Mouse (Mus musculus) heart, embryonic 12.5 days (tissue): ENCODE measurements around the gene Timm8a1. TPM values are rescaled to one million over a fixed set of nuclear protein-coding genes. Genes with fewer than 3 reads are reported as not detected.

ENCODE experiments used
- ATAC-seq: fragments of 200-750 bp; cut with Nextera tagmentation; 2 replicates; pipeline ENCODE4 v1.8.0; 2017; ENCODE audit warnings: moderate TSS enrichment, moderate library complexity; ENCODE audit not compliant: insufficient number of reproducible peaks, low FRiP score
- H3K27ac ChIP-seq: fragments of 300-500 bp; sonication (generic); 2 replicates; pipeline ENCODE4 v1.5.1; 2016; ENCODE audit warnings: mild to moderate bottlenecking, moderate library complexity; ENCODE audit not compliant: poor library complexity, severe bottlenecking
- H3K27me3 ChIP-seq: fragments of 300-500 bp; sonication (generic); replicated peaks from 2 replicates; pipeline ENCODE4 v1.6.1; 2016; ENCODE audit warnings: mild to moderate bottlenecking, moderate library complexity
- H3K36me3 ChIP-seq: fragments of 300-500 bp; sonication (generic); 2 replicates; pipeline ENCODE4 v1.6.1; 2016; ENCODE audit warnings: mild to moderate bottlenecking, moderate library complexity
- H3K4me1 ChIP-seq: fragments of 300-500 bp; sonication (generic); replicated peaks from 2 replicates; pipeline ENCODE4 v1.6.1; 2016; ENCODE audit warnings: mild to moderate bottlenecking
- H3K4me2 ChIP-seq: fragments of 300-500 bp; sonication (generic); 2 replicates; pipeline ENCODE4 v1.6.1; 2016; ENCODE audit warnings: mild to moderate bottlenecking, moderate library complexity
- H3K4me3 ChIP-seq: fragments of 300-500 bp; sonication (generic); 2 replicates; pipeline ENCODE4 v1.5.1; 2016; ENCODE audit warnings: mild to moderate bottlenecking
- H3K9ac ChIP-seq: fragments of 300-500 bp; sonication (generic); 2 replicates; pipeline ENCODE4 v1.6.1; 2016; ENCODE audit warnings: mild to moderate bottlenecking, moderate library complexity
- H3K9me3 ChIP-seq: fragments of 300-500 bp; sonication (generic); replicated peaks from 2 replicates; pipeline ENCODE4 v1.6.1; 2016; ENCODE audit warnings: mild to moderate bottlenecking, moderate library complexity
- WGBS: fragments of 180-500 bp; shearing (Covaris S2); methylation state at CpG from one replicate; pipeline ENCODE4 v1.1.7; 2016; 5-methylcytosine and 5-hydroxymethylcytosine counted together
- polyA plus RNA-seq: library from polyadenylated mRNA; unstranded; fragments of >200 nt; fragmentation: Nextera tagmentation; extraction: Ambion mirVana; gene quantifications from 2 replicates; pipeline ENCODE4 v1.2.1, GENCODE M21; 2016

The Timm8a1 gene
- polyA plus RNA-seq, 1 experiment from 2014 or later, result 76.1 TPM

GRCm38 (mm10) chrX:134523772-134524171, 17.9 kb downstream of the Timm8a1 start:
- H3K27ac ChIP-seq, result no peak overlapping the region
- WGBS, result 58% methylated on average over 4 of the region's 4 CpGs
- H3K4me1 ChIP-seq, result no peaks in the 10 kb centered on the region
- H3K9me3 ChIP-seq, result no peaks in the 10 kb centered on the region
- no peak for ATAC-seq
- H3K9ac ChIP-seq, result no peak overlapping the region
- no peaks in the 10 kb centered on the region for H3K27me3 ChIP-seq
- no peak overlapping the region for H3K4me2 ChIP-seq
- H3K36me3 ChIP-seq, result no peaks in the 10 kb centered on the region
- H3K4me3 ChIP-seq, result no peak overlapping the region

GRCm38 (mm10) chrX:134509473-134509872, 32.2 kb downstream of the Timm8a1 start:
- Histone ChIP-seq H3K27ac (no peak overlapping the region), H3K4me2 (no peak overlapping the region), H3K36me3 (no peaks in the 10 kb centered on the region), H3K4me1 (no peaks in the 10 kb centered on the region), H3K27me3 (no peaks in the 10 kb centered on the region), H3K4me3 (no peak overlapping the region), H3K9me3 (no peaks in the 10 kb centered on the region), H3K9ac (no peak overlapping the region)
- 44% methylated on average over 2 of the region's 2 CpGs for WGBS
- ATAC-seq, result no peak

GRCm38 (mm10) chrX:134507977-134508376, 33.7 kb downstream of the Timm8a1 start:
- Histone ChIP-seq H3K9me3 (no peaks in the 10 kb centered on the region), H3K4me1 (no peaks in the 10 kb centered on the region), H3K9ac (no peak overlapping the region), H3K27ac (no peak overlapping the region), H3K27me3 (no peaks in the 10 kb centered on the region), H3K4me3 (no peak overlapping the region), H3K4me2 (no peak overlapping the region), H3K36me3 (no peaks in the 10 kb centered on the region)
- WGBS, result 70% methylated on average over 6 of the region's 6 CpGs
- no peak for ATAC-seq

GRCm38 (mm10) chrX:134500651-134501050, 41.0 kb downstream of the Timm8a1 start:
- no peaks in the 10 kb centered on the region for H3K27me3 ChIP-seq
- no peaks in the 10 kb centered on the region for H3K9me3 ChIP-seq
- WGBS, result 79% methylated on average over 8 of the region's 8 CpGs
- no peaks in the 10 kb centered on the region; the same call in 1 of the 2 replicates for H3K4me1 ChIP-seq
- no peak overlapping the region for H3K27ac ChIP-seq
- no peak overlapping the region for H3K4me3 ChIP-seq
- H3K4me2 ChIP-seq, result no peak overlapping the region
- no peak overlapping the region for H3K9ac ChIP-seq
- no peaks in the 10 kb centered on the region for H3K36me3 ChIP-seq
- no peak for ATAC-seq

Other genes starting within 250 kb of the Timm8a1 start
- gene Tmem35a, start 246.6 kb downstream of the Timm8a1 start, polyA plus RNA-seq, result 6.2 and 6.6 TPM in 2 replicates
- gene Cenpi, start 233.8 kb downstream of the Timm8a1 start, polyA plus RNA-seq, result 23.2 and 28.6 TPM in 2 replicates
- gene Drp2, start 137.3 kb downstream of the Timm8a1 start, polyA plus RNA-seq, result 0.87 and 0.95 TPM in 2 replicates
- gene Taf7l, start 65.4 kb downstream of the Timm8a1 start, polyA plus RNA-seq, result not detected in 2 replicates
- 1.2 and 1.3 TPM in 2 replicates for gene Btk, start 41.7 kb upstream of the Timm8a1 start, polyA plus RNA-seq
- 287 and 289 TPM in 2 replicates for gene Rpl36a, start 43.8 kb upstream of the Timm8a1 start, polyA plus RNA-seq
- 3.8 and 4.9 TPM in 2 replicates for gene Gla, start 59.3 kb upstream of the Timm8a1 start, polyA plus RNA-seq
- 124 and 128 TPM in 2 replicates for gene Hnrnph2, start 59.3 kb upstream of the Timm8a1 start, polyA plus RNA-seq
- 5.0 and 5.4 TPM in 2 replicates for gene Armcx4, start 144.7 kb upstream of the Timm8a1 start, polyA plus RNA-seq
- 47.2 and 50.3 TPM in 2 replicates for gene Armcx1, start 176.1 kb upstream of the Timm8a1 start, polyA plus RNA-seq
- 18.9 and 23.2 TPM in 2 replicates for gene Armcx6, start 209.6 kb upstream of the Timm8a1 start, polyA plus RNA-seq
- gene Armcx3, start 214.7 kb upstream of the Timm8a1 start, polyA plus RNA-seq, result 98.1 and 98.3 TPM in 2 replicates